Mouse (Mus musculus) stomach, embryonic 15.5 days (tissue): ENCODE measurements around the gene Olfr558. TPM values are rescaled to one million over a fixed set of nuclear protein-coding genes. Genes with fewer than 3 reads are reported as not detected.

Experiments used
- ATAC-seq: fragments of 200-750 bp; cut with Nextera tagmentation; 2 replicates; pipeline ENCODE4 v1.8.0; 2017; ENCODE audit warnings: low read depth, moderate number of reproducible peaks, moderate TSS enrichment; ENCODE audit not compliant: insufficient read depth, low FRiP score
- H3K27ac ChIP-seq: fragments of 300-500 bp; sonication (generic); 2 replicates; pipeline ENCODE4 v1.5.1; 2015; ENCODE audit warnings: mild to moderate bottlenecking, inconsistent platforms
- H3K27me3 ChIP-seq: fragments of 300-500 bp; sonication (generic); replicated peaks from 2 replicates; pipeline ENCODE4 v1.6.1; 2015; ENCODE audit warnings: inconsistent platforms
- H3K36me3 ChIP-seq: fragments of 300-500 bp; sonication (generic); 2 replicates; pipeline ENCODE4 v1.6.1; 2015; ENCODE audit warnings: inconsistent platforms
- H3K4me1 ChIP-seq: fragments of 300-500 bp; sonication (generic); 2 replicates; pipeline ENCODE4 v1.6.1; 2015; ENCODE audit warnings: inconsistent platforms
- H3K4me2 ChIP-seq: fragments of 300-500 bp; sonication (generic); 2 replicates; pipeline ENCODE4 v1.6.1; 2015; ENCODE audit warnings: mild to moderate bottlenecking, inconsistent platforms
- H3K4me3 ChIP-seq: fragments of 300-500 bp; sonication (generic); replicated peaks from 2 replicates; pipeline ENCODE4 v1.5.1; 2015; ENCODE audit warnings: inconsistent platforms
- H3K9ac ChIP-seq: fragments of 300-500 bp; sonication (generic); 2 replicates; pipeline ENCODE4 v1.6.1; 2015; ENCODE audit warnings: inconsistent platforms
- H3K9me3 ChIP-seq: fragments of 300-500 bp; sonication (generic); 2 replicates; pipeline ENCODE4 v1.6.1; 2016; ENCODE audit warnings: inconsistent platforms
- WGBS: fragments of 180-500 bp; shearing (Covaris S2); methylation state at CpG from one replicate; pipeline ENCODE4 v1.1.7; 2015; 5-methylcytosine and 5-hydroxymethylcytosine counted together
- polyA plus RNA-seq: library from polyadenylated mRNA; unstranded; fragments of >200 nt; fragmentation: Nextera tagmentation; extraction: Ambion mirVana; gene quantifications from 2 replicates; pipeline ENCODE4 v1.2.1, GENCODE M21; 2015

The Olfr558 gene
- polyA plus RNA-seq = 0.18 and 0.30 TPM in 2 replicates

DNA sequence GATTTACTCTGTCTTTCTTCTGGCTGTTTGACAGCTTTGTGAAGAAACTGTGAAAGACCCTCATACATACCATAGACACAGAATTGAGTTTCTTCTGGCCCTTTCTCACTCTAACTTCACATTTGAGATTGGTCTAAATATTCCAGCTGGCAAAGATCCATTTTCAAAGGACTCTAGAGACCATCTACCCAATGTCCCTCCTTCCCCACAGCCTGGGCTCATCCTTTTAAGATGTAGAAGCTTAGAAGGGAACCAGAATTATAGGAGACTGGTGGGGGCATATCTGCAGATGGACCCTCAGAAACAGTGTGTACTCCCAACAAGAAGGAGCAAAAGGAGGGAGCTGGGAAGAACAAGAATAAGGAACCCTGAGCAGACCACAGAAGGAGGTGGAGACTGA lies at the start of gene Olfr558:
TSS of gene Olfr558 (plus strand) at position 301 of the 400 bp plus-strand sequence.
- Histone ChIP-seq H3K9me3 (no peaks in the 10 kb centered on the region), H3K4me2 (no peak within 1 kb of the TSS), H3K4me3 (no peak within 1 kb of the TSS), H3K9ac (no peak within 1 kb of the TSS), H3K4me1 (no peaks in the 10 kb centered on the region), H3K27me3 (no peaks in the 10 kb centered on the region), H3K36me3 (no peaks in the 10 kb centered on the region), H3K27ac (no peak within 1 kb of the TSS)
- ATAC-seq = no peak

DNA sequence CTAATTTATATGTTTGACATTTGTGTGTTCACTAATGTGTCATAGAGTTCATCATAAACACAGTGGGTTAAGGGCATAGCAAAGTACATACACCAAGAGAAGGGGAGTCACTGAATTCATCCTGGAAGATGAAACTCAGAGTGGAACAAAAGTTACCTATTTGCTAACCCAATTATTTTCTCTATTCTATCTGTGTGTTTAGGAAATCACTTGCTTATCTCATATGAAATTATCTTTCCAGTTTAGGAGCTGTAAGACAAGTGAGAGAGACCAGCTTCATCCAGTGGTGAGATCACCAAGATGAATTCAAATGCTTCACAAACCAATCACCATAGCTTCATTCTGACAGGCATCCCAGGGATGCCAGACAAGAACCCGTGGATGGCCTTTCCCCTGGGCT lies 43.5 kb upstream of the Olfr558 start, which contains the start of gene Olfr555:
TSS of gene Olfr555 (plus strand) at position 301 of the 400 bp plus-strand sequence.
- H3K27ac ChIP-seq = no peak within 1 kb of the TSS
- H3K27me3 ChIP-seq = no peaks in the 10 kb centered on the region
- no peaks in the 10 kb centered on the region for H3K36me3 ChIP-seq
- no peak for ATAC-seq
- no peaks in the 10 kb centered on the region for H3K4me1 ChIP-seq
- H3K4me3 ChIP-seq = no peak within 1 kb of the TSS
- no peak within 1 kb of the TSS for H3K9ac ChIP-seq
- no peaks in the 10 kb centered on the region for H3K9me3 ChIP-seq
- 95% methylated on average over 1 of the region's 1 CpGs for WGBS
- H3K4me2 ChIP-seq = no peak within 1 kb of the TSS

DNA sequence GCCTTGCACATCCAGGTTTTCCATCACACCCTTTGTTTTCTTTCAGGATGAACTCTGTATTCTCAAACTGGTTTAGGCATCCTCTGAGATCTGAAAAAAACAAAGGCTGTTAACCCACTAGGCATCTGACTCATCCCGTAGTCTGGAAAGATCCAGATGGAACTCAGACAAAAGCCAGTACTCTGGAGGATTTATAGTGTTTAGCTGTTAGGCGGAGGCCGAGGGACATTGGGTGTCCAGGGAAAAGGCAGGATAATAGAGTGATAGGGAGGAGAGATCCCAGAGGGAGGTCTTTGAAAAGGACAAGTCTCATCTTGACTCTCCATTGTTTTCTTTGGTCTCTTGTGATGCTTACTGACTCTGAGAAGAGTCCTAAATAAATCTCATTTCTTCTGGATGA lies 37.4 kb upstream of the Olfr558 start, which contains the start of gene Olfr556:
TSS of gene Olfr556 (plus strand) at position 301 of the 400 bp plus-strand sequence.
- no peak within 1 kb of the TSS for H3K4me2 ChIP-seq
- H3K9me3 ChIP-seq = no peaks in the 10 kb centered on the region
- H3K36me3 ChIP-seq = no peaks in the 10 kb centered on the region
- no peak for ATAC-seq
- H3K27me3 ChIP-seq = no peaks in the 10 kb centered on the region
- 45% methylated on average over 3 of the region's 3 CpGs for WGBS
- H3K4me1 ChIP-seq = no peaks in the 10 kb centered on the region
- H3K9ac ChIP-seq = no peak within 1 kb of the TSS
- no peak within 1 kb of the TSS for H3K4me3 ChIP-seq
- no peak within 1 kb of the TSS for H3K27ac ChIP-seq

DNA sequence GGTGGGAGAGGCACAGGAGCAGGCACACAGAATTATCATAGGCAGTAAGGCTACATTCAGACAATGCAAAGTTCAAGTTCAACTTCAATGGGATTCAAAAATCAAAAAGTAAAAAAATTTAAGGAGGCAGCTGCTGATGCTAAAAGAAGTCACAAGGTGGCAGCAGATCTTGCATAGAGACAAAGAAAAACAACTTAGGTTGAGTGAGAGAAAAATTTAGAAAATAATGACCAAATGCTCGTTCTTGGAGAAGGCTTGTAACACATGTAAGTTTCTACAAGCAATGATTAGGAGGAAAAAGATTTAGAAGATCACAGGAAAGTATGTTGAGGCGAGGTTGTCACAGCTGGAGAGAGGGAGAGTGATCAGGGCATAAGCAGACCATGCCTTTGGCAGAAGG lies 36.6 kb upstream of the Olfr558 start:
- no peaks in the 10 kb centered on the region for H3K36me3 ChIP-seq
- WGBS = 26% methylated on average over 2 of the region's 2 CpGs
- no peak overlapping the region for H3K9ac ChIP-seq
- ATAC-seq = no peak
- H3K4me3 ChIP-seq = no peak overlapping the region
- H3K4me1 ChIP-seq = no peaks in the 10 kb centered on the region
- H3K9me3 ChIP-seq = no peaks in the 10 kb centered on the region
- H3K4me2 ChIP-seq = no peak overlapping the region
- H3K27ac ChIP-seq = no peak overlapping the region
- no peaks in the 10 kb centered on the region for H3K27me3 ChIP-seq

DNA sequence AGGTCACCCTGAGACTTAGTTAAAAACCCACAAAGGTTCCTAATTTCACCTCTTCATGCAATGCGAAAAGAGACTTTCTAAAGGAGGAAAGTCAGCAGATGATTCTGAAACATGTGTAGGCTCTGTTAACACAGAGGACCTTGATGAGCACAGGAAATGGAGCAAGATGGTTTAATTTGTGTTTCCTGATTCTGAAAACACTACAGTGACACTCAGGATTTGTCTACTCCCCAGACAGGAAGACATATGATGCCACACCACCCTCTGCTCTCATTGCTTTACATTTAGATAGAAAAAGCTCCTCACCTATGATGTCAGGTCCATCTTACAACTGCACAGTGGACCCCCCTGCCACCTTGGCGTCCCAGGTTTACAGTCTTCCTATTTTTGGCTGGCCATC lies 25.8 kb upstream of the Olfr558 start:
- H3K27ac ChIP-seq = no peak overlapping the region
- H3K4me2 ChIP-seq = no peak overlapping the region
- no peaks in the 10 kb centered on the region for H3K4me1 ChIP-seq
- ATAC-seq = no peak
- H3K27me3 ChIP-seq = no peaks in the 10 kb centered on the region
- no peak overlapping the region for H3K4me3 ChIP-seq
- H3K36me3 ChIP-seq = no peaks in the 10 kb centered on the region
- H3K9ac ChIP-seq = no peak overlapping the region
- H3K9me3 ChIP-seq = no peaks in the 10 kb centered on the region
- WGBS = 78% methylated on average over 2 of the region's 2 CpGs

DNA sequence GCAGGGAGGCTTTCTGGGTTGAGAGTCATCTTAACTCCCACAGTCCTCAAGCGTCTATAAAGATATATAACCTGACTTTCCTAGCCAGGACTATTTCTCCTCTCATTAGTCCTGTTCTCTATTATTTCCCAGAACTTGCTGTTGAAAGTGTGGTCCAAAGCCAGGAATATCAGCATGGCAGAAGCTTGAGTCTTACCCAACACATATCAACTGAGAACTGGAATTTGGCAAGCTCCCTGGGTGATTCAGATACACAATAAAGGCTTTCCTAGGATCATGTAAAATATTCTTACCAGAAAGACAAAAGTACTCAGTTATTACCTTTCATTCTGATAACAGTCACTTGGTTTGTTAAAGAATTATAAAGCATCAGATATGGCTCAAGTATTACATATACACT lies 20.1 kb upstream of the Olfr558 start:
- 82% methylated on average over 1 of the region's 1 CpGs for WGBS
- Histone ChIP-seq H3K4me2 (no peak overlapping the region), H3K36me3 (no peaks in the 10 kb centered on the region), H3K27me3 (no peaks in the 10 kb centered on the region), H3K4me3 (no peak overlapping the region), H3K27ac (no peak overlapping the region), H3K4me1 (peaks cover 3% of the 10 kb centered on the region; the same call in 1 of the 2 replicates), H3K9ac (no peak overlapping the region), H3K9me3 (no peaks in the 10 kb centered on the region)
- ATAC-seq = no peak

DNA sequence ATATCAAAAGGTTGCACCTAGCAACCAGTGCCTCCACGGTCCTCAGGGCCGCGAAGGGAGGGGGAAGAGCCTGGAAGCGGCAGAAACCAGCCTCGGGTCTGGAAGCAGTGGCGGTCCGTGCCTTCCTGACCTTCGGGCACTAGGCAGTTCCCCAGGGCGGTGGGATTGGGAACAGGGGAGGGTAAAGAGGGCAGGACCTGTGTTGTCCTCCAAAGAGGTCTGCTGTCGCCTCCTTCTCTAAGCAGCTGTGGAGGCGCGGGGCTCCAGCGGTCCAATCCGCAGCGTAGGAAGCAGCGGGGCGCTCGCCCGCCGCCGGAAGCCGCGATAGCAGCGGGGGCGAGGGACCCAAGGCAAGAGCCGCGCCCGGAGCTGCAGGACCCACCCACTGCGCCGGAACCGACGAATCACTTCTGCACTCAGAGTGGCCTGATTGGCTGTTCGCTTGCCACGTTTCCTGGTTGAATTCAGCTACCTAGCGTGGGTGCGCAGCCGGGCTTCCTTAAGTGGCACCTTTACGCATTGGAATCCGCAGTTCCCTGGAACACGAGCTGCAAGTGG lies 15.0 kb upstream of the Olfr558 start, which contains the start of gene Trim68:
TSS of gene Trim68 (minus strand) at position 384 of the 558 bp plus-strand sequence.
- under 1% methylated on average over 40 of the region's 40 CpGs for WGBS
- H3K36me3 ChIP-seq = no peaks in the 10 kb centered on the region
- H3K4me1 ChIP-seq = peaks cover 3% of the 10 kb centered on the region; the same call in 1 of the 2 replicates
- H3K4me3 ChIP-seq = peak within 1 kb of the TSS; percentile 72
- peak; percentile 99 for ATAC-seq
- H3K4me2 ChIP-seq = peak within 1 kb of the TSS; percentile 72
- H3K9me3 ChIP-seq = no peaks in the 10 kb centered on the region
- H3K27ac ChIP-seq = peak within 1 kb of the TSS; percentile 88
- H3K9ac ChIP-seq = peak within 1 kb of the TSS; percentile 71
- no peaks in the 10 kb centered on the region for H3K27me3 ChIP-seq

DNA sequence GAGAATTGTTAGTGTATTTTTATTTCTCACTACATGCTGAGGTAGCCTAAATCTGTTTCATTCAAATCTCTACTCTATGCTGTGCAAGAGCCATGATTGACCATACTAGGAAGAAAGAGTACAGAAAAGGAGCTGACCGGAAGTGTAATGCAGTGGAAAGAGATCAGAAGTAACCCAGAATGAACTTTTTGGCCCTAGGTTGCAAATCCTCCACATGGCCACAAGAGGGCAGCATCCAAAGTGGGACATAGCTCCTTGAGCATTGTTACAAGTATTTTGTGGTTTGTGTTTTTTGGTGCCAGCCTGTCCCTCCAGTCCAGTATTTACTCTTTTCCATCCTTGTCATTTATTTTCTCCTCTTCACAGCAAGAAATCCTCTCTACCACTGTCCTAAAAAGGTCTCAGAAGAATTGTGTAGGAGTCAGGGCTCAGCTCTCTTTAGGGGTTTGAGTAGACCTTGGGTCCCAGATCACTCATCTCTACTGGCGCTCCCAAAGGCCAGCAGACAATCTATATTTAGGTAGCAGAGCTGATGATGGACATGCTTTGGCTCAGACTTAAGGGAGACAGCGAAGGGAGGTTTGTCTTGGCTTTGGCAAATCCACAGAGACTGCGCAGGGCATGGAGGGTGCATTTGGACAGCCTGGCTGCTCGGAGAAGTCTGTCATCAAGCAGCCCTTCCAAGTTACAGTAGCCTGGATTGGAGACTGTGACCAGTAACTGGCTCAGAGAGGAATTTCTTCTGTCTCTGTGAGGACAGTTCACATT lies 6.5 kb upstream of the Olfr558 start, which contains the start of gene Olfr557:
TSS of gene Olfr557 (plus strand) at position 553 of the 768 bp plus-strand sequence.
- Histone ChIP-seq H3K9ac (no peak within 1 kb of the TSS), H3K9me3 (no peaks in the 10 kb centered on the region), H3K4me3 (no peak within 1 kb of the TSS), H3K4me2 (no peak within 1 kb of the TSS), H3K27ac (no peak within 1 kb of the TSS), H3K27me3 (no peaks in the 10 kb centered on the region), H3K36me3 (no peaks in the 10 kb centered on the region), H3K4me1 (no peaks in the 10 kb centered on the region)
- ATAC-seq = no peak
- 75% methylated on average over 5 of the region's 5 CpGs for WGBS

DNA sequence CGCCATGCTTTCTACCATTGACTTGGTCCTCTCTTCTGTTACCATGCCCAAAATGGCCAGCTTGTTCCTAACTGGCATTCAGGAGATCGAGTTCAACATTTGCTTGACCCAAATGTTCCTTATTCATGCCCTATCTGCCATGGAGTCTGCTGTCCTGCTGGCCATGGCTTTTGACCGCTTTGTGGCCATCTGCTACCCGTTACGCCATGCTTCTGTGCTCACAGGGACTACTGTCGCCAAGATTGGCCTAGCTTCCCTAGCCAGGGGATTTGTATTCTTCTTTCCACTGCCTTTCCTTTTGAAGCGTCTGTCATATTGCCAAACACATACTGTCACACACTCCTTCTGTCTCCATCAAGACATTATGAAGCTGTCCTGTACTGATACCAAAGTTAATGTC lies 3.6 kb upstream of the Olfr558 start:
- Histone ChIP-seq H3K4me3 (no peak overlapping the region), H3K9me3 (no peaks in the 10 kb centered on the region), H3K4me1 (no peaks in the 10 kb centered on the region), H3K36me3 (no peaks in the 10 kb centered on the region), H3K27ac (no peak overlapping the region), H3K9ac (no peak overlapping the region), H3K27me3 (no peaks in the 10 kb centered on the region), H3K4me2 (no peak overlapping the region)
- ATAC-seq = no peak
- WGBS = 88% methylated on average over 7 of the region's 7 CpGs

DNA sequence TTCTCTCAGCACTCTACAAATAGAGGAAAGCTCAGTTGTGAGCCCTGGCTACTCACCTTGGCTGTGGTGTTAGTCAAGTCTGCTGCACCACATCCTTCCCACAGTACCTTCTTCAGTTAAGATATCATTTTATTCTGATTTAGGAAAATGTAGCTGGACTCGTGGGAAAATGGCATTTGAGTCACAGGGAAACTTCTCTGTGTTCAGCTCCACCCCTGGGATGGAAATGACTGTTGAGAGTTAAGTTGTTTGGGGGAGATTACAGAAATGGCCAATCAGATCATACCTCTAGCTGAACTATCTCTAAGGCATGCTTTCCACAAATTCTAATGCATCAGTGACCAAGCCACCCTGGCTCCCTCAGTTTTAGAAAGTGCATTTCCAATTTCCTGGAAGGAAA lies 17.0 kb downstream of the Olfr558 start, which contains the start of gene Olfr33:
TSS of gene Olfr33 (minus strand) at position 101 of the 400 bp plus-strand sequence.
- no peaks in the 10 kb centered on the region for H3K4me1 ChIP-seq
- no peak within 1 kb of the TSS for H3K4me3 ChIP-seq
- no peak within 1 kb of the TSS for H3K9ac ChIP-seq
- WGBS = 52% methylated on average over 1 of the region's 1 CpGs
- no peak for ATAC-seq
- H3K4me2 ChIP-seq = no peak within 1 kb of the TSS
- H3K27ac ChIP-seq = no peak within 1 kb of the TSS
- H3K27me3 ChIP-seq = no peaks in the 10 kb centered on the region
- no peaks in the 10 kb centered on the region for H3K36me3 ChIP-seq
- H3K9me3 ChIP-seq = no peaks in the 10 kb centered on the region

DNA sequence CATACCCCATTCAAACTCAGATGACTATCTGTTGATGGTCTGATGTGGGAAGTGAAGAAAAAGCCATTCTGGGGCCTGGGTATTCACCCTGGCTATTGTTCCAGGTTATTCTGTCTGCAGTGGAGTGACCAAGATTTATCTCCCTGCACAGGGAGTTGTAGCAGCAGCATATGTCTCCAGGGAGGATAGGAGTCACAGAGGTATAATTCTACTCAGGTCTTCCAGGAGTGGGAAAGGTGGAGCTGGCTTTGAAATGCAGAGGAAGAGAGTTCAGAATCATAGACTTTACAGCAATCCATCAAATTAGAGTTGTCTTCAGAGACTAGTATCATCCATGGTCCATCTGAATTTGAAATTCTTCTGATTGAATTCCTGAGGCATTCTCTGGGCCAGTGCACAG lies 25.4 kb downstream of the Olfr558 start, which contains the start of gene Olfr559:
TSS of gene Olfr559 (minus strand) at position 101 of the 400 bp plus-strand sequence.
- H3K9ac ChIP-seq = no peak within 1 kb of the TSS
- H3K4me1 ChIP-seq = no peaks in the 10 kb centered on the region
- H3K27ac ChIP-seq = no peak within 1 kb of the TSS
- no peak within 1 kb of the TSS for H3K4me2 ChIP-seq
- no peak for ATAC-seq
- H3K4me3 ChIP-seq = no peak within 1 kb of the TSS
- no peaks in the 10 kb centered on the region for H3K9me3 ChIP-seq
- no peaks in the 10 kb centered on the region for H3K27me3 ChIP-seq
- H3K36me3 ChIP-seq = no peaks in the 10 kb centered on the region

DNA sequence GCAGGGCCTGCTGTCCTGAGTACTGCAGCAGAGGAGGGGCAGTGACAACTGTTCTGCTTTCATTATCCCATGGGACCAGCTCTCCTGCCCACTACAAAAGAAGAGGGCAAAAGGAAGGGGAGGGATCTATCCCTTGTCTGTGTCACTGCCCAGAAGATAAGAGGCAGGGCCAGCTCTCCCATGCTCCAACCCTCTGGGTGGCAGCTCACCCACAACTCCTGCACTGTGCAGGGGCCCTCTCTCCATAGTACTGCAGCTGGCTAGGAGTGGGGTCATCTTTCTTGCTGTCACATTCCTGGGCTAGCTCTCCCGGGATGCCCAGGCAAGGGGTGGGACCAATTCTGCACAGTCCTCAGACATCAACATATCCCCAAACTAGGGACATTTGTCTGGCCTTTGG lies 31.8 kb downstream of the Olfr558 start:
- Histone ChIP-seq H3K4me2 (no peak overlapping the region), H3K4me1 (no peaks in the 10 kb centered on the region), H3K9ac (no peak overlapping the region), H3K27me3 (no peaks in the 10 kb centered on the region), H3K27ac (no peak overlapping the region), H3K4me3 (no peak overlapping the region), H3K36me3 (no peaks in the 10 kb centered on the region), H3K9me3 (no peaks in the 10 kb centered on the region)
- peak; percentile 43; the same call in 1 of the 2 replicates for ATAC-seq
- WGBS = 14% methylated on average over 1 of the region's 1 CpGs
